Mouse (Mus musculus) spleen, adult 18-20 months (tissue): ENCODE measurements around the gene Hdac5.

Source experiments
- DNase-seq, 2 experiments: peaks; one replicate each; pipeline ENCODE4 v3.0.0; 2022; ENCODE audit warnings: mixed read lengths in 2 of 2

Gene Hdac5

DNA sequence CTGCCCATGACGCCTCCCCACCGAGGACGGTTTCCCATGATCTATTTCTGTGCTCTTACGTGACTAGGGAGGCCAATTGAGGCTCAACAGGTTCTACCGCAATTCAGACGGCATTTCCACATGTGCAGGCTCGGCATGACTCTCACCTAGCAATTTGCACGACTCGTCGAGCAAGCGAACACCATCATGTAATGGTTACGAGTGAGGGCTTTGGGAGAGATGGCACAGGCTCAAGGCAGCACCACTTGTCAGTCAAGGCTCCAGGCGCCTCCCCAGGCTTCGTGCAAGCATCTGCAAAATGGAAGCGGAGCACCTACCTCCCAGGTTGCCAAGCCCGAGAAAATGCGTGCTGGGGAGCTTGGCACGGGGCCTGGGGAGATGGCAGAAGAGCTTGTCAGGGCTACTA lies 18.0 kb downstream of the Hdac5 start:
- DNase-seq, result no peak

DNA sequence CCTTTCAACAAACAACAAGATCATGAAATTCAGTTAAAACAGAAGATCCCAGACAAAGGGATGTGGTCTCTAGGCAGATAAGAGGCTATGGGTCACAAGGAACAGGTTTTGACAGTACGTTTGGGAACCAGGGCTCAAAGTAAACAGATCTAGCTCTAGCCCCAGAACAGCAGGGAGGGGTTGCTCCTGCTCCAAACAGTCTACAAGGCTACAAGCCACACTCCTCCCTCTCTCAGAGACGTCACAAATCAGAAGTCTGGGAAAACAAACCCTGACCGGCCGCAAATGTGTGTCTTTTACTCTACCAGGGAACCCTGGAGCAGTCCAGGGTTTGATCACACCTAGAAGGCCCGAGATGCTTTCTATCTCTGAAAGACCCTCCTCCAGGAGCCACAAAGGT lies 19.0 kb downstream of the Hdac5 start:
- DNase-seq, result no peak

DNA sequence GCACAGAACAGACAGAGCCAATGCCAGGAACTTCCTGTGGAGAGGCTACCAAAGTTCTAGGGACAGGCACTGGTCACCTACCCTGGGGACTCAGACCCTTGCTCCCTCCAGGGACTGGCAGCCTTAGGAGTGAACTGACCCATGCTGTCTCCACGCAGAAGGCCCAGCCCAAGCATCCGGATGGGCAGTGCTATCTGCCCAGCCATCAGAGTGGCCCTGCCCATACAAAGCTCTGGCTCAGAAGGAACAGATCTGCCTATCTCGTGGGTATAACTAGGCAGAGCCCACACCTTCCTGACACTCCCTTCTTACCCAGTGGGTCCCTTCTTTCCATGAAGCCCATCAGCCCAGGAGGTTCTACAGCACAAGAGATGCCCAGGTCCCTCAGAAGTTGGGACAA lies 19.8 kb downstream of the Hdac5 start:
- DNase-seq, result peak in 1 of 2 experiments; percentile 3

DNA sequence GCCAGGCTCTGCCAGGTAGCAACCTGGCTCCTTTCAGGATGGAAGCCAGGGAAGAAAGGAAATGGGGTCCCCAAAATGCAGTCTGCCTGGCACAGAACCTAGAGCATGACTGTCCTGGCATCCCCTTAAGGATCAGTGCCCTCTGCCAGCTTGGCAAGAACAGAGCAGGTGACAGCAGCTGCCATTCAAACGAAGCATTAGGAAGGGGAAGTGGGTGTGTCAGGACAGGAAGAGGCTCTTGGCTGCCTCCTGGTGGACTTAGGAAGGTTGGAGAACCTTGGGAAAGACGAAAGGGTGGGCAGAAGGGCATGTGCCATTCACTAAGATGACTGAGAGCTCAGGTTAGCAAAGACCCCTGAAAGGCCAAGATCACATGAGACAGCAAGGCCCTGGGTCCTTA lies 20.2 kb downstream of the Hdac5 start:
- DNase-seq, result peak in 1 of 2 experiments; percentile 7

DNA sequence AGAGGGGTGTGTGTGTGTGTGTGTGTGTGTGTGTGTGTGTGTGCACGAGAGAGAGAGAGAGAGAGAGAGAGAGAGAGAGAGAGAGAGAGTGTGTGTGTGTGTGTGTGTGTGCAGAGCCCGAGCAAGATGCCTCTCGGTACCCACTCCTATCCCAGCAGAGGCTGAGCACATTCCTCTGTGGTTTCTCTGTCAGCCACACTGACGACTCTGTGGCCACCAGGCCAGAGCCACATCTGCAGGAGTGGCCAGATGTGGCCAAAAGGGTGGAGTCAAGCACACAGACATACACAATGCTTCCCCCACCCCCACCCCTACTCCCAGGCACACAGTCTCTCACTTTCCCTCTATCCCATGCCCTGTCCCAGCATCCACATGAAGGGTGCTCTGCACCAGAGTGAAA lies 21.1 kb downstream of the Hdac5 start:
- DNase-seq, result no peak

DNA sequence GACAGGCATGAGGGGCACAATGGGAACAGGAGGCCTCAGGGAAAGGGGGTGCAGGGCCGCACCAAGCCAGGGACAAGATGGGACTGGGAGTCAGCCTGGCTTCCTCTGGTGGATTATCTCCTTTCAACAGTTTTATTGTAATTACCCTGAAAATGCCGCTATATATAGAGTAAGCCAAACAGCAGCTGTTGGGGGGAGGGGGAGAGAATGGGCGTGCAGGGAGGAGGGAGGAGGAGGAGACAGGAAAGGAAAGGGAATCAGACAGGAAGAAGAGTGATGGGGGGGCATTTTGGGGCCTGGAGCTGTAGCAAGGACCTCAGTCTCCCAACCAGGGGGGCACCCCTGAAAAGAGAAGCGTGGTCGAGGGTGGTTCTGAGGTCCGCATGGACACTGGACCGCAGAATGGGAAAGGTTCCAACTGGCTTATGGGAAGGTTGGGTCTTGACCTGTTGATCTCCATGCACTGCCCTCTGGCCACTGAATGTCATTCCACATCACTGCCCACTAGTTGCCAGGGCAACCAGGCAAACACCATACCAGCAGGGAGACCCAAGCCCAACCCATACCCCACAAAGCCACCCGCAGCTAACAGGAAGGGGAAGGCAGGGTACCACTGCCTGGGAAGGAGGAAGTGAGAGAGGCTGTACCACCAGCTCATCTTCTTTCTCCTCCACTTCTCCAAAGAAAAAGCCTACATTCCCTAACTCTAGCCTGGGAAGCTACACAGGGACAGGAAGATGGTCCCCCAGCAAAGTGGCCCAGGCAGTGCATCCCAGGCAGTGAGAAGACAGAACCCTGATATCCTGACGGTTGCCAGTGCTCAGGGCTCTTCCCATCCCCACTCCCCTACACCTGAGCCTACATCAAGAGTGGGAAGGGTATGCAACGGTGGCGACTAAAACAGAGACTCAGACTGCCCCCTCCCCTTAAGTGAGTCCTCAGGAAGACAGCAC lies 21.9 kb downstream of the Hdac5 start:
- no peak for DNase-seq

DNA sequence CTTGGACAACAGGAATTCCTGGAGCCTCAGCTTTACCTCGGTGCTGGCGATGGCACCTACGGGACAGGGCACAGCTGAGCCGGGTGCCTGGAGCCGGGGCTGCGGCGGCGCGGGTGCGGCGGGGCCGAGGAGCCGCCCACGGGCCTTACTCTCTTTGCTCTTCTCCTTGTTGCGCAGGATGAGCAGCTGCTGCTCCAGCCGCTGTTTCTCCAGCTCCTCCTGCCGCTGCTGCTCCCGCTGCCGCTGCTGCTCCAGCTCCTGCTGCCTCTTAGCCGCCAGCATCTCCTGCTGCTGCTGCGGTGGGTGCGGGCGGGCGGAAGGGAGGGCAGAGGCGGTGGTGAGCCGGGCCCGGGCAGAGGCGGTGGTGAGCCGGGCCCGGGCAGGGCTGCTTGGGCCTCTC lies 23.5 kb downstream of the Hdac5 start:
- DNase-seq, result no peak

DNA sequence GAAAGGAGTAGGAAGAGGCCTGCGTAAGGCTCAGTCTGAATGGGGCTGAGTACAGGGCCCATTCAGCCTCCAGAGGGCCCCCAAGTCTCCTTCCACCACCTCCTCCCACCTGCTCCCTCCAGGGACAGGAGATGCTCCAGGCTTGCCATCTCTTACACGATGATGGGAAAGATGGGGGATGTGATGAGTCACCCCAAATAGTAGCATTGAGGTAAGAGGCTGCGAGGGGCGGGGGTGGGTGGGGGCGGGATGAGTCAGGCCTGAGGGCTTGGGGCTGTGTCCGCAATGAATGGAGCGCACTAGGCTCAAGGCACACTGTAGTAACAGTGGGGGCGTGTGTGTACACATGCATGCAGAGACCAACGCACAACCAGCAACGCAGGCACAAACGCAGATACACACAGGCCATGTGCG lies 28.6 kb downstream of the Hdac5 start:
- no peak for DNase-seq

DNA sequence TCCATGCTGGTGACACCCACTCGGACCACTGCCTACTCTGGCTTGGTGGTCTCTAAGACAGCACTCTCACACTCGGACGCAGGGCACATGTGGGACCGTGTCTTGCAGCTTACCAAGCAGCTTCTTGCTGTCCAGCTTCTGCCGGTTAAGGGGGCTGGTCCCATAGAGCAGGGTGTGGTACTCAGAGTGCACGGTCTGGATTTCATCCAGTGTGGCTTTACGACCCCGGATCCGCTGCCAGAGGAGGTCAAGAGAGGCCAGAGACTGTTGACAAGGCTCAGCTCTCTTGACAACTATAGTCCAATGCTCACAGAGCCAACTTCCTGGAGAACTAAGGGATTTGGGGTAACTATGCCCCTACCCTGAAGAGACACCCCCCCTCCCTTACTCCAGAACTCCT lies 30.1 kb downstream of the Hdac5 start:
- DNase-seq, result no peak

DNA sequence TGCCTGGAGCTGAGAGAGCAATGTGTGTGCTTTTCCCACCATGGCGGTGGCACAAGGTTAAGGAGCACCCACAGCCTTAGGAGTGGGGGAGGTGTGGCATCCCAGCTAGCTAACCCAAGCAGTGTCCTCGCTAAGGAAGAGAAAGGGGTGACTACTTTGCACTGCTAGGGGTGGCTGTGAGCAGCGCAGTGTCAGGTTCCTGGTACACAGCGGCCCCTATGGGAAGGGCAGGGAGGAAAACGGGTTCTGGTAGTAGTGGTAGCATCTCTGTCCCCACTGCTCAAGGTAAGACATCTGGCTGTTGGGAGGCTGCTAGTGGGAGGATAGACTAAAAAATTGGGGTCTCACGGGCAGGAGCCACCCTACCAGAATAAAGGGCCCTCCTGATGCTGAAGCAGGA lies 31.7 kb downstream of the Hdac5 start:
- DNase-seq, result no peak

DNA sequence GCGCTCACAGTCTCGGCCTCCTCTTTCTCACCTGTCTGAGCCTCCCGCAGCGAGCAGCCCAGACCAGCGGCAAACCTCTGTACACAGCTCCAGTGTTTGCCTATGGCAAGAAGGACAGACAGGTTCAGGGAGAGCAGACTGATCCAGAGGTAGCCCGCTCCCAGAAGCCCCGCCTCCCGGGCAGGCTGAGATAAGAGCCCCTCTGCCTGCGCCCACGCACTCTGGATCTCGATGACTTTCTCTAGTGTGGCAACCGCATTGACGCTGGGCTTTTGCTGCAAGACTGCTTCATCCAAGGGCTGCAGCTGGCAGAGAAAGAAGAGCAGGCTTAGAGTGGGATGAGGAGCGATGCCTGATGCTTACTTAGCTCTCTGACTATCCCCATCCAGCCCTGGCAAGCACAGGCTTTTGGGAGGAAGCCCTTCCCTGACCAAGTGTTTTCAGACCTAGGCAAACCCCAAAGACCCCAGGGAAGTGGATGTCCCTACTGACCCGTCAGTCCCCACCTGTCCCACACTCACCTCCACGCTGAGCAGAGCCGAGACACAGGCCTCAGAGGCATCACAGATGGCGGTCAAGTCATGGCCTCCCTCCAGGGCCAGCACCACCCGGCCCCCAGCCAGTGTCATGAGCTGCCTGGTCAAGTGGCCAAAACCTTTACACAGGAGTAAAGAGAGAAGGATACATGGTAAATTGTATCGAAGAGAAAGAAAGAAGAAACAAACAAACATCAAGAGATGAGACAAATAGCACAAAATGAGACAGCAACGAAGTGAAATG lies 33.8 kb downstream of the Hdac5 start:
- DNase-seq, result no peak

DNA sequence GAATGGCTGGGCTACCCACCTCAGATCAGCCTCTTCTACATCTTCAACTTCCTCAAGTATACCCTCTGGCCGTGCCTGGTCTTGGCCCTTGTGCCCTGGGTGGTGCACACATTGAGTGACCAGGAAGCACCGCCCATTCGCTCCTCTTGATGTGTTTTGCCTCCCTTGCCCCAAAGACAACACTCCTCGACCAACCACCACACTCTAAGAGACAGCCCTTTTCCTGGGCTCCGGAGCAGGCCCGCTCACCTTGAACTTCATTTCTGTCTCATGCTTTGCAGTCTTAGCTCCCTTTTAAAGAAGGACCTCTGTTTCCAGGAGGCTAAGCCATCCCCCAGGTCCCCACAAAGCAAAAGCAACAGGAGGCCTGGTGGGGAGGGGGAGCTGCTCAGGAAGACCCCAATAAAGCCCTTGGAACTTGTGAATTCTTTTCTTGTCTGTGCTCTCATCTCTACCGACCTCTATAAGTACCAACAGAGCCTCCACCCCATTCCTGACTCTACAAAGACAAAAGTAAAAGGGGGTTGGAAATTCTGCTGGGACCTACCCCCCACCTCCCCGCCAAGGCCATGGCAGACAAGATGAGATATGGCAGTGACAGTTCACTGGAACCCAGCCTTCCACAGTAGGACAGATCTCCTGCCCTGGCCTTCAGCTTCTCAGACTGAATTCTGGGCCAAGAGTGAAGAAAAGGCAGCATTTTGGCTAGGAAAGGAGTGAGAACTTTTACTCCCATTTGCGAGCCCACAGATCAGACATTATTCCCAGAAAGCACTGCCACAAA lies 36.1 kb downstream of the Hdac5 start:
- DNase-seq, result no peak

DNA sequence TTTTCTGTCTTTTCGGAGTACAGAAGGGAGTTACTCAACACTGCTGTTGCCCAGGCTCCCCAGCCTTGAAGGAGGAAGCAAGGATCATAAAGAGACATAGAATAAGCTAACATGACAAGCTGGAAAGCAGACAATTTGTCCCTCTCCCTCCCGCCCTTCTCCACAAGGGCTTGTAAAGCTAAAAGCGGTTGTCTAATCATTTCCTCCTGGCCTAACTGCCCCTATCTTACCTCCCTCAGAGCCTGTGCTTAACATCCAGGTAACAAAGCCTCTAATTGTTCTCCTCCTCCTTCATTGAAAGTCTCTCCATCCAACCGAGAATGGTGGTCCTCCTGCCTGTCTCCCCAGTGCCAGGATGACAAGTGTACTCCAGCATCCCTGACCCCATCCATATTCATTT lies 39.1 kb downstream of the Hdac5 start:
- no peak for DNase-seq

DNA sequence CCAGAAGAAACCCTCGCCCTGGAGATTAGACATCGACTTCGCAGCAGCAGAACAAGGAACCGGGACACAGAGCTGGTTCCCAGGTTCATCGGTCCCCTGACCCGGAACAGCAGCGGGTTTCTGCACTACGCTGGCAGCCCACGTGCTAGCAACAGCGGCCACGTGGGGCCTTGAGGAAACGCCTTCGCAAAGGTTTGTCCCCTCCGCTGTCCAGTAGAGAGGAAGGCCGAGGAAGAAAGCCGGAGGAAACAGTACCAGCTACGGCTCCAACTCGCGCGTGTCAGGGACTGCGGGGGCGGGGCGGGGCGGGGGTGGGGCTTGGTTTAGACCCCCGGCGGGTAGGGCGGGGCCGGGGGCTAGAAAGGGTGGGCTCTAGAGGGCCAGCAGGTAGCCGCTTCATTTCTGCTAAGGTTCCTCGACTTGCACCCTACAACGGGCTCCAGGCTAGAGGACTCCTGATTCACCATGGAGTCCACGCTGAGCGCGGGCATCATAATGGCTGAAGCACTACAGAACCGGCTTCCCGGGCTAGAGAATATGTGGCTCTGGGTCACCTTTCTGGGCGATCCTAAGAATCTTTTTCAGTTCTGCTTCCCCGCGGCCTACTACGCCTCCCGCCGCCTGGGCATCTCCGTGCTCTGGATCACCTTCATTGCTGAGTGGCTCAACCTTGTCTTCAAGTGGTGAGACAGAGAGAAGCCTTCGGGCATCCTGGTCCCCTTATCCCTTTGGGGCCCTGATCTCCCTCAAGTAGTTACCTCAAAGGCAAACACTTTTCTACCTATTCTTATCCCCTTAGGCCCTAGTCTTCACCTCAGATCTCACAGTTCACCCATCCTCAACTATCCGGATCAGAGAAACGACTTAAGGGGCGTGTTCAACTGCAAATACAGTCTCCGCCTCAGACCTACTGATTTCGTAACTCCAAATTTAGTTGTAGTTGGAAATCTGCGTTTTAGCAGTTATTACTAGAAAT lies 40.2 kb downstream of the Hdac5 start, which contains the start of gene G6pc3:
TSS of gene G6pc3 (plus strand) at position 160 of the 976 bp plus-strand sequence.
- DNase-seq, result peak; percentile 80 to 87

DNA sequence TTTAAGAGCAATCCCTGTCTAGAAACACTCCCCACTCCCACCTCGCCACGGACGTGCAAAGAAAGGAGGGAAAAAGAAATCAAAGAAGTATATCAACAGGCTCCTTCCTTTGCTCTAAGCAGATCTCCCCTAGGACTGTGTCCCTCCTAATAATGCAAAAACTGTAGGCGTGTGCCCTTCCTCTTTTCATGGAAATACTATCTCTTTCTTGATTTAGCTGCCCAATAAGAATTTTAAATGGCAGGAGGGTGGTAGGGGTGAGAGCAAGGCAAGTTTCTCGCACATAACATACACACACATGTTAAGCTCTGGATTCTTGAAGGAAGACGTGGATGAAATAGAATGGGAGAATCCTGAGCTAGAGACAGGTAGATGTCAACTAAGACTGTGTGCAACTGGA lies 41.0 kb downstream of the Hdac5 start:
- DNase-seq, result no peak

DNA sequence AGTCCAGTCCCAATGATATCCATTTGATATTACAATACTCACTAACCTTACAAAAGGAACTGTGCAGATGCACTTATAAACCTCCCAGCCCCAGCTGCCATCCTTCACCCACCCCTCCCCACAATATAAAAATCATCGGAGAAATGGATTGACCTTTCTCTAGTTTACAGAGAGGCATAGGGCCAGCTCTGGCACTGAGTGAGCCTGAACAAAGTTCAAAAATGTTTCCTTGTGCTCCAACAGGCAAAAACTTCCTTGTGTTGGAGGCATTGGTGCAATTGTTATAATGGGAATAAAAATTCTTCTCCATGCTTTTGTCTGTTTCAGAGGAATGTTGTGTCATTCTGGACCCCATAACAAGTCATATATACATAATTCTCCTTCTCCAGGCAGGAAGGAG lies 43.7 kb downstream of the Hdac5 start:
- DNase-seq, result no peak

DNA sequence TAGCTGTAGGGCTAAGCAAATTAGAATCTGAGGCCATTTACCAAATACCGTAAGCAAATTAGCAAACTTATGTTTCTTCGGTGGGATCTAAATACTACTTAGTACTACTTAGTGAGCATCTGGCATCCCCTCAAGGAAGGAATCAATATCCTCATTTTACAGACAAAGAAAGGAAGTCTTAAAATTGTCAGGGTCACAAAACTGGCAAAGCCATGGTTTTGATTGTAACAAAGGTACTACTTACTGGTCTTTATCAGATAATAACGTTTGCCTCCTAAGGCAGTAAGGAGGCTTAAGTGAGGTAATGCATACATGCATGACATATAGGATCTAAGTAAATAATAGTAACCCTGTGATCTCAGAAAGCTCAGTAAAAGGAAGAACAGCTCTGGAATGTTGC lies 44.3 kb downstream of the Hdac5 start:
- no peak for DNase-seq

DNA sequence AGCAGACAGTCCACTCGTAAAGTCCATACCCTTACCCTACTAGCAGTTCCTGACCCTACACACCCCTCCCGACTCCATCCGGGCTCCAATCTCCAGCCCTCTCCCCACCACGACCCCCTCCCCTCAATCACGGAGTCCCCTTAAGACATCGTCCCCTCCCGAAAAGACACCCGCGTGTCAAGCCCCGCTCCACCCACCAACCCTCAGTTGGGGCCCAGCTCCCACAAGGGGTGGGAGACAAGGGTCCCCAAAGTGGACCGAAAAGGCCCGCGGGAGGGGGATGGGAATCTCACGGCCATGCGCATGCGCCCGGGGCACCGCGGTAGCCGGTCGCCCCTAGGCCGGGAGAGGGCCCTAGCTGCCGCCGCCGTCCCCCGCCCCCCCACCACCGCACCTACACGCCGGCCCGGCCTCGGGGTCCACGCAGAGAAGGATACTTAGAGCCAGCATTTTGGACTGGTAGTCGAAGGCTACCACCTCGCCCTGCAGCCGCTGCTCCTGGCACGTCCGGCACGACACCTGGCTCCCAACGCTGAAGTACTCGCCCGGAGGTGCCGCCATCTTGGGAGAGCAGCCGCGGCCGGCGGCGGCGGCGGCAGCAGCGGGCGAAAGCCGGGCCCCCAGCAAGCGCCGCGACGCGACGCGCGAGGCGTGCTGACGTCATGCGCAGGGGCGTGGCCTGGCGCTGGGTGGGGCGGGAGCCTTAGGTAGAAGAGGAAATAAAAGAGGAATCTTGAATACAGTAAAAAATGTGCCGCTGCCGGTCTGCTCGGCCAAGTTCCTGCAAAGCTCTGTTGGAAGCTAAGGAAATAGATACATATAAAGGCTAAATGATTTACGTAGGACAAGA lies 45.1 kb downstream of the Hdac5 start, which contains the start of gene Lsm12:
TSS of gene Lsm12 (minus strand) at position 651 of the 850 bp plus-strand sequence.
- DNase-seq, result peak; percentile 95 to 99

DNA sequence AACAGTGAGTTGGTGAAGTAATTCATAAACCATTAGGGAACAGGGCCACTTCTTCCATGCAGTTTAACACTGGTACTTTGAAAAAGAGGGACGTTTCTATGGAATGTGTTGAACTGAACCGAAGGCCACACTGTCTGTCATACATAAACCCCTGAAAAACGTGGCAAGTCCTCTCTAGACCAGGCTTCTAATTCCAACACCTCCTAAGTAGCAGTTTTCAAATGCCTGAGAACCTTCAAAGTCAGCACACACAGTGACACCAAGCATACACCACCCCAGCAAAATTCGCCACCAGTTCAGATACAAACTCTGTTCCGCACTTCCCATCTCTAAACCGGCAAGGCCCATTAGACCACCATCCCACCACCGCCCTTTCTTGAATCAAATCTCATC lies 45.7 kb downstream of the Hdac5 start:
- DNase-seq, result no peak

DNA sequence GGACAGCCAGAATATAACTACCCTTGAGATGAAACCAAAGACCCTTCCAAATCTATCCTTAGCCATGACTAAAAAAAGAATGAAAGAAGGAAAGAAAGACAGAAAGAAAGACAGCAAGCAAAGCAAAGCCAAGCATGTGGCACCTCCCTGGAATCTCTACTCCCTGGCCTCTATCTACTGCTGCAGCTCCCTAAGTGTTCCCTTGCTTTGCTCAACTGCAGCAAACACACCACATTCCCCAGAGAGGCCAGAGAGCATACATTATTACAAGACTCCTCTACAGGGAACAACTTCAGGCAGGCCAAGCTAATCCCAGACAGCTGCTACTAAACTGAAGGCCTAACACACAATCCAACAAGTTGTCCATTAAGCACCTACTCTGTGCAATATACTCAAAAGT lies 50.1 kb downstream of the Hdac5 start:
- DNase-seq, result no peak

DNA sequence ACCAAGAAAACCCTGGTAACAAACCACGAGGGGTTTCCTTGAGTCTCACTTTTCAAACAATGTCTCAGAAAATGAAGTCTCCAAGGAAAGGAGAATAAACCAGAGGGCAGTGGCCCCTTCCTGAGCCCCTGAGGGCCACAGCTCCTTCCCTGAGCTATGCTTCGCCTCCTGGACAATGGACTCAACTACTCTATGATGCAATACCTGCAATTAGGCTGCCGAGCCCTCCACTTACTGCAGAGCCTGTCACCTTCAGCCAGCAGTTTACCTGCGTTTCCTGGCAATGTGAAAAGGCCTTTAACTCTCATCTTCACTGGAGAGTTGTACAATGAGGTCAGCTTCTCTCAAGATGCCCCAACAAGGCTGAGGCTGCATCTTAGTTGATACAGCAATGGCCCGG lies 61.3 kb downstream of the Hdac5 start:
- DNase-seq, result no peak
